Mouse (Mus musculus) spleen, adult 2 months (tissue): ENCODE measurements around the gene Gm6614. TPM values are rescaled to one million over a fixed set of nuclear protein-coding genes. Genes with fewer than 3 reads are reported as not detected.
"Not testable (repeated sequence)": the region's sequence is repeated elsewhere in the genome, so short reads cannot be mapped to it uniquely, and the experiment has no call there.

Source experiments
- DNase-seq, 2 experiments: peaks; one replicate each; pipeline versions ENCODE4 v3.0.0 to v3.0.0-alpha.2; 2012 to 2021; ENCODE audit warnings: low spot score in 2 of 2, low read depth in 1 of 2
- H3K27ac ChIP-seq: fragments of 200-500 bp; 2 replicates; pipeline ENCODE4 v1.5.1; 2012; ENCODE audit warnings: low read length, inconsistent platforms; ENCODE audit not compliant: insufficient read depth
- H3K27me3 ChIP-seq: fragments of 200-500 bp; 2 replicates; pipeline ENCODE4 v1.6.1; 2012; ENCODE audit warnings: mild to moderate bottlenecking, moderate library complexity, low read length, inconsistent platforms; ENCODE audit not compliant: control insufficient read depth, insufficient read depth
- H3K36me3 ChIP-seq: fragments of 200-500 bp; 2 replicates; pipeline ENCODE4 v1.6.1; 2012; ENCODE audit warnings: mild to moderate bottlenecking, low read length, inconsistent platforms; ENCODE audit not compliant: control insufficient read depth, insufficient read depth
- H3K4me1 ChIP-seq: fragments of 200-500 bp; 2 replicates; pipeline ENCODE4 v1.6.1; 2011; ENCODE audit warnings: inconsistent platforms; ENCODE audit not compliant: control insufficient read depth, insufficient read depth, insufficient read length
- H3K4me3 ChIP-seq: fragments of 200-500 bp; 2 replicates; pipeline ENCODE4 v1.5.1; 2011; ENCODE audit warnings: mild to moderate bottlenecking, inconsistent platforms; ENCODE audit not compliant: insufficient read depth, insufficient read length; ENCODE audit errors: extremely low read depth
- CTCF ChIP-seq: fragments of 200-500 bp; IDR thresholded peaks from 2 replicates; pipeline ENCODE4 v1.5.1; 2011; ENCODE audit warnings: mild to moderate bottlenecking, inconsistent platforms; ENCODE audit not compliant: insufficient read depth, insufficient read length, insufficient replicate concordance; ENCODE audit errors: extremely low read depth
- POLR2A ChIP-seq: fragments of 200-500 bp; IDR thresholded peaks from 2 replicates; pipeline ENCODE4 v1.6.1; 2011; ENCODE audit warnings: low read depth, low read length, inconsistent platforms
- WGBS: fragments of 180-500 bp; shearing (Covaris S2); methylation state at CpG from one replicate; pipeline ENCODE4 v1.1.7; 2018; 5-methylcytosine and 5-hydroxymethylcytosine counted together
- polyA plus RNA-seq: library from polyadenylated mRNA; depleted of rRNA; stranded (reverse); fragments of >200 nt; gene quantifications from 2 replicates; pipeline ENCODE4 v1.2.3, GENCODE M21; 2012; rRNA removed

Gene Gm6614
- polyA plus RNA-seq = not detected in 2 replicates

DNA sequence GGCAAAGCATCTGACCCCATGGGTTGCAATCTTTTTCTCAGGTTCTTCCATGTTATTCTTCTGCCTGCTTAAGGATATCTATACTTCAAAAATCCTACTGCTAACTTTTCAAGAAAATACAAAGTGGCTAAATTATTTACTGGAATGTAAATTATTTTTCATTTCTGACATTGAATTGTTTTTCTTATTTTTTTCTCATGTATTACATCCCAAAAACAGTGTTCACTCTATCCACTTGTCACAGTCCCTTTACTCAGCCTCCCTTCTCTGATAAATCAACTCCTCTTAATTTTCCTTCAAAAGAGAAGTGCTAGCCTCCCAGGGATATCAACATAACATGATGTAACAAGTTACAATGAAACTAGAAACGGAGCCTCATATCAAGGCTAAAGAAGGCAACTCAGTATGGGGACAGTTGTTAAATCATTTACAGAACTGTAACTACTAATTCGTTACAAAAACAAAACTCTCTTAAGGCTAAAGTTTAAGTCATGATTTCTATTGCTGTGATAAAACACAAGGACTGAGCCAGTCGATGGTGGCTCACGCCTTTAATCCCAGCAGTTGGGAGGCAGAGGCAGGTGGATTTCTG, at the start of gene Gm6614:
Gene Gm6614 (minus strand): TSS at position 51 of the 592 bp plus-strand sequence.
- WGBS = 81% methylated on average over 4 of the region's 4 CpGs
- H3K27ac ChIP-seq = no peak within 1 kb of the TSS
- DNase-seq = no peak
- H3K4me3 ChIP-seq = no peak within 1 kb of the TSS
- H3K27me3 ChIP-seq = no peaks in the 10 kb centered on the region
- no peaks in the 10 kb centered on the region for H3K4me1 ChIP-seq
- no peak for TF ChIP-seq POLR2A
- H3K36me3 ChIP-seq = no peaks in the 10 kb centered on the region

DNA sequence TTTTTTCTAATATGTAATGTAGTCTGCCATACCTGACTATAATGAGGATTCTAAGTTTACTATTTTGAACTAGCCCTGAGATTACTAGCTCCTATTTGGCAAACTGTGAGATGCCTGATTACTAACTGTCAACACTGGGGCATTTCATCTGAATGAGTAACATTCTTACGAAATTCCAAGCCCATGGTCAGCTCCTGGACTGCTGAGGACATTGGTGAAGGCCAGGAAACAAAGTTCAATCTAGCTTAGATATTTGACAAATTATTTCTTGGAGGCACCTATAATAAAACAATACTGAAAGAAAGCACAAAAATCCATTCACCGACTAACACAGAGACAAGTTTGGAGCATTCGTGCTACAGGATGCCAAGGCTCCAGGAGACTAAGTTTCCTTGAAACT, 47.1 kb upstream of the Gm6614 start:
- H3K36me3 ChIP-seq, H3K4me3 ChIP-seq, H3K4me1 ChIP-seq, H3K27ac ChIP-seq, DNase-seq, H3K27me3 ChIP-seq: not testable (repeated sequence)
- WGBS = 68% methylated on average over 3 of the region's 3 CpGs

DNA sequence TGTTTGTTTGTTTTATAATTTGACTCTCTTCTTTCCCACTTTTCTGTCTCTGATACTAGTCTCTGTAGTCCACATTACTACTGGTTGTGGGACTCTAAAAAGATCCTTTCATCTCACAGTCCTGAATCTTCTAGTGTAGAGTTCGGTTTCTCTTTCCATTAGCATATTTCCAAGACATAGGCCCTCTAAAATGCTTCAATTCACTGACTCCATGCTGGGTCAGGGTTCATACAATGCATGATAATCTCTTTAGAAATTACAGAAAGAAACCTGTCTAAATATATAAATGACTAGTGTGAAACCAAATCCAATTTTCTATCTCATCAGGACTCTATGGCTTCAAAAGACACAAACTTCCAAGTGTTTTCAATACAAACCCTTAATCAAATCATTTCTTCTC, 36.5 kb upstream of the Gm6614 start:
- no peak overlapping the region for H3K27ac ChIP-seq
- WGBS = 87% methylated on average over 1 of the region's 1 CpGs
- no peaks in the 10 kb centered on the region for H3K27me3 ChIP-seq
- H3K4me3 ChIP-seq = no peak overlapping the region
- no peaks in the 10 kb centered on the region for H3K4me1 ChIP-seq
- no peak for TF ChIP-seq CTCF
- no peak for TF ChIP-seq POLR2A
- no peak for DNase-seq
- H3K36me3 ChIP-seq = no peaks in the 10 kb centered on the region

DNA sequence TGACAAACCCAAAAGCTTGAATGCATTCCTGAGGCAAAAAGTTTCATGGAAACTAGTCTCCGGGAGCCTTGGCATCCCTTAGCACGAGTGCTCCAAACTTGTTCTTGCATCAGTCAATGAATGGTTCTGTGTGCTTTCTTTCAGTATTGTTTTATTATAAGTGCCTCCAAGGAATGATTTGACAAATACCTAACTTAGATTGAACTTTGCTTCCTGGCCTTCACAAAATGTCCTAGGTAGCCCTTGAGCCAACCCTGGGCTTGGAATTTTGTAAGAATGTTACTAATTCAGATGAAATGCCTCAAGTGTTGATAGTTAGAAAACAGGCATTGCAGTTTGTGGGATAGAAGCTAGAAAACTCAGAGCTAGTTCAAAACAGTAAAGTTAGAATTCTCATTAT, 34.5 kb upstream of the Gm6614 start:
- Histone ChIP-seq H3K36me3 (no peaks in the 10 kb centered on the region), H3K27me3 (no peaks in the 10 kb centered on the region), H3K4me1 (no peaks in the 10 kb centered on the region), H3K4me3 (no peak overlapping the region), H3K27ac (no peak overlapping the region)
- no peak for DNase-seq
- TF ChIP-seq POLR2A (no peak), CTCF (no peak)
- WGBS = 87% methylated on average over 2 of the region's 2 CpGs

DNA sequence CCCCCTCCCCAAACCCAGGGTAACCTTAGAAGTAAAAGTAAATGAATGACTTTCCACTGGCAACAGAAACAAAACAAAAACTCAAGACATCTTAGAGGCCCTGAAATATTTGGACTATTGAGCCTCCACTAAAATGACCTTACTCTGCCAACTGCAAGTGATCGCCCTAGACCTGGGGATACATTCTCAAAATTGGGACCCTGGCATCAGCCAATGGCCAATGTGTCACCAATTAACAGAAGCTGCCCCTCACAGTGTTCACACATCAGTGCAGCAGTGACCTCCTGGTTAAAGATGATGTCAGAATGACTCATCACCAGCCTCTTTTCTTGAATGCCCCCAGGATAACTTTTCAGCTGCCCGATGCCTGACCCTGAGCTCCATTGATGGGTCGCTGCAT, 30.7 kb upstream of the Gm6614 start:
- WGBS = 89% methylated on average over 3 of the region's 3 CpGs
- no peaks in the 10 kb centered on the region for H3K36me3 ChIP-seq

DNA sequence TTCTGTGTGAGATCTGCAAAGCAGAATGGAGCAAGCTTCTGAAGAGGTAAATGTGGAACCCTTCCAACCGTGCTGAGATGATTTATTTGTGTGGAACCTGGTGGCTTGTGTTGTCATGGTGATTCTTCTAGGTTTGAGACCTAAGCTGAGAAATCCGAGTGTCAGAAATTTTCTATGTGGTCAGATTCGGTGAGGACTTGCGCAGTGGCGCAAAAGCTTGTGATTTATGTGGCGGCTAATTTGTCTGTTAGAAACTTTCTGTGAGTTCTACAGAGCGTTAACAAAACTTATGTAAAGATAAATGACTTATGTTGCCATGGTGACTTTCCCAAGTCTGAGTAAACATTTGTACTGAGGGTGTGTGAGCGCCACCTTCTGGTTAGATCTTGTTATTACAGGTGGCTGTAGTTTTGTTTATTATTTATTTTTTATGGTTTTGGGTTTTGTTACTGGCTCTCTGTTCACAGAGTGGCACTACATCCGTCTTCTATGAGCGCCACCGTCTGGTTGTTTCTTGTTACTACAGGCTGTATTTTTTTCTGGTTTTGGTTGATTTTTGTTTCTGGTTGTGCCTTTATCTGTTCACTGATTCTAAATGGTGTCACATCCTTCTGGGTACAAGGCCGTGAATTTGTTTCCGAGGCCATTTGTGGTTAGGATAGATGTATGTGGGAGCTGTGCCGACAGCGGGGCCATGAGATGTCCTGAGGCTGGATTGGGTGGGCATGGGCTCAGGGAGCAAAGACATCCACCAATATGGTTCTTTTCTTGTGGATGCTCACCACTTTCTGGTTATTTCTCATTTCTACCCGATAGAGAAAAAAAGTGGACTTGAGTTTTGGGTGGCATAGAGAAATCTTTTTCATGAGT, 29.3 kb upstream of the Gm6614 start:
- TF ChIP-seq POLR2A (no peak), CTCF (no peak)
- DNase-seq = no peak
- Histone ChIP-seq H3K27ac (no peak overlapping the region), H3K4me1 (no peaks in the 10 kb centered on the region), H3K36me3 (no peaks in the 10 kb centered on the region), H3K4me3 (no peak overlapping the region), H3K27me3 (no peaks in the 10 kb centered on the region)
- WGBS = 40% methylated on average over 16 of the region's 16 CpGs

More for the DNA sequence above, 30.7 kb upstream of the Gm6614 start:
- Histone ChIP-seq H3K27me3 (no peaks in the 10 kb centered on the region), H3K4me3 (no peak overlapping the region), H3K27ac (no peak overlapping the region), H3K4me1 (no peaks in the 10 kb centered on the region)
- DNase-seq = no peak
- TF ChIP-seq POLR2A (no peak), CTCF (no peak)

DNA sequence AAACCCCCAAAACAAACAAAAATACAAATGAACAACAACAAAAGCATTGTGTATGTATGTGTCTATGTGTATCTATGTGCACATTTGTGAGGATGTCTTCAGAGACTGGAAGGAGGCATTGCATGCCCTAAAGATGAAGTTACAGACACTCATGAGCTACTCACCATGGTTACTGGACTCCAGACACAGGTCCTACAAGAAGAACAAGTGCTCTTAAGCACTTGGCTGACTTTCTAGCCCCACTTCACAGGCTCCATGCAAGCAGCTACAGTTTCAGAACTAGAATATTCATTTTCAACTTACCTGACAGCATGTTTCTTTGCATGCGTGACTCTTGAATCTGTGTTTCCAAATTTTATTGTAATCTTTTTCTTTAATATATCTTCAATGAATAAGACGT, 24.6 kb upstream of the Gm6614 start:
- Histone ChIP-seq H3K36me3 (no peaks in the 10 kb centered on the region), H3K27me3 (no peaks in the 10 kb centered on the region), H3K4me1 (no peaks in the 10 kb centered on the region), H3K27ac (no peak overlapping the region), H3K4me3 (no peak overlapping the region)
- no peak for TF ChIP-seq POLR2A
- no peak for DNase-seq
- 78% methylated on average over 2 of the region's 2 CpGs for WGBS
